Mouse (Mus musculus): Measurements from ENCODE around the gene Plbd1.
A peak's percentile ranks its signal among the peaks of the same experiment; 100 is the strongest.

The Plbd1 gene

DNA sequence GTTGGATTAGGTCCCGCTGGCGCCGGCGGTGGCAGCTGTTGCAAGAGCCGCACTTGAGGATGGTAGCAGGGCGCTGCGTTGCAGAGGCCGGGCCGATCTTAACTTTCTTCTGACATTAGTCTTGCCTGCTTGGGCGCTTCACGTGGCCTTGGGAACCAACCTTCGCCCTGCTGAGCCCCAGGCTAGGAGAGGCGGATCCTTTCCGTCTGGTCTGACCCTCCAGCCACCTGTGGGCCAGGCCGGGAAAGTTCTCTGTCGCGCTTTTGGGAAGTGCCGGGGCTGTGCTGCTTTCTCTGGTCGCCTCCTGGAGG lies at the start of gene Plbd1:
TSS of gene Plbd1 (minus strand) at position 223 of the 311 bp plus-strand sequence.
- DNase-seq, result peak; percentile 59 to 60

DNA sequence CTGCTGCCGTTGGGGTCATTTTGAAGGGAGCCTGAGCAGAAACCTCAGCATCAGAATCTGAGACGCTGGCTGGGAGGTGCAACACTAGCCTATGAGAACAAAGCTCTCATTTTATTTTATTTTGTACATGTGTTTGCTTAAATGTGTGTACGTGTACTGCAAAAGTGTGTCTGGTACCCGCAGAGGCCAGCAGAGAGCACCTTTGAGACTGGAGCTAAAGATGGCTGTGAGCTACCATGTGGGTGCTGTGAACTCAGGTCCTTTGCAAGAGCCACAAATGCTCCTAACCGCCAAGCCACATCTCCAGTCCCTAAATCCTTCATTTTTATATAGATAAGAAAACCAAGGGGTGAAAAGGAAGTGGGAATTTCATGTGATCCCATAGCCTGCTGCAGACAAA lies 48.7 kb upstream of the Plbd1 start:
- no peak for DNase-seq

DNA sequence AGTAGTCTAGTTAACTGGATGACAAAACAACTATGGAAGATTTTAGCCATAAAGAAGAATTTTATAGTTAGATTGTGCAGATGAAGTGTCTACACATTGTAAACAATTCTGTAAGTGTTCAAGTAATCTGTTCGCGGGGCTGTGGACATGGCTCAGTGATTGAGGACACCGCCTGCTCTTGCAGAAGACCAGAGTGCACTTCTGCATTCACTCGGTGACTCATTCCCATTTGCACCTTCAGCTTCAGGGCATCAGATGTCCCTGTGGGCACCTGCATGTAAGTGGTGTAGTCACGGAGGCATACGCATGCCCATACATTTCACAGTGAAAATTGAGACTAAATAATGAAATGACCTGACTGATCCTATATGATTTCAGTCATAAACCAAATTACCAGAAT lies 46.9 kb upstream of the Plbd1 start:
- DNase-seq, result peak; percentile 38 to 42

DNA sequence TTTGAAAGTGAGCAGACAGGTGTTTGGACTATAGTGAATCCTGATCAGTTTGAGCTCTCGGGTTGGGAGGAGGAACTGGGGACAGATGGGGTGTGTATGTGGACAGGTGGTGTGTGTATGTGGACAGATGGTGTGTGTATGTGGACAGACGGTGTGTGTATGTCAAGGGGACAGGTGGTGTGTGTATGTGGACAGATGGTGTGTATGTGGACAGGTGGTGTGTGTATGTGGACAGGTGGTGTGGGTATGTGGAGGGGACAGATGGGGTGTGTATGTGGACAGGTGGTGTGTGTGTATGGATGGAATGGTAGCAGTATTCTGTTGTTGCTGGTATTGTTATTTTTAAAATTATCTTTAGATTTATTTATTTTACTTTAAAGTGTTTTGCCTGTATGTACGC lies 40.1 kb upstream of the Plbd1 start:
- DNase-seq, result no peak

DNA sequence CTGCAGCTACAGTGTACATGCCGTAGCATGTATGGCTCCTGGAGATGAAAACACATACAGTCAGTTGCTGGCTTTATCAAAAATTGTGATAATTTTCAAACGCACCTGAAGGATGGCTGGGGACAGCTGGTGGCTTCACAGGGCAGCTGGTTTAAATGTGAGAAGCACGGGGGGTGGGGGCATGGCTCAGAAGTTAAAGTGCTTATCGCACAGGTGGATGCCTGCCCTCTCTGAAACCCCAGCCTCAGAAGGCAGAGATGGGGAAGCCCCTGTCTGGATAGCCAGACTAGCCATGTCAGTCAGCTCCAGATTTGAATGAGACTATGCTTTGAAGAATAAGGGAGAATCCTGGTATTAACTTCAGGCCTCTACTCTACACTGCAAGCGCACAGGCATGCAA lies 39.5 kb upstream of the Plbd1 start:
- DNase-seq, result no peak

DNA sequence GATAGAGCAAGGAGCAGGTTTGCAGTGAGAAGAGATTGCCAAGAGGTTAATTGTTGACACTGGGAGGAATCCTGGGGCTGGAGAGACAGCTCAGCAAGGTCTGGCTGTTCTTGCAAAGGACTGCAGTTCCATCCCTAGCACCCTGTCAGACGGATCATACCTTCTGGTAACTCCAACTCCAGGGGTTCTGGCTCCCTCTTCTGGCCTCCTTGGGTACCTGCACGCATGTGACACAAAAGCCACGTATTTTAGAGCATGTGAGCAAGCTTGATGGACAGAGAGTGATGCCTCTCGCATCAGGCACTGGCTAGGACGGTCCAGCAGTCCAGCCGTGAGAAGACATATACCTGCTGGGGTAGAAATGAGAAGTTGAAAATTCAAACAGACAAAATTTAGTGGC lies 29.6 kb upstream of the Plbd1 start:
- peak in 1 of 2 experiments; percentile 29 for DNase-seq

DNA sequence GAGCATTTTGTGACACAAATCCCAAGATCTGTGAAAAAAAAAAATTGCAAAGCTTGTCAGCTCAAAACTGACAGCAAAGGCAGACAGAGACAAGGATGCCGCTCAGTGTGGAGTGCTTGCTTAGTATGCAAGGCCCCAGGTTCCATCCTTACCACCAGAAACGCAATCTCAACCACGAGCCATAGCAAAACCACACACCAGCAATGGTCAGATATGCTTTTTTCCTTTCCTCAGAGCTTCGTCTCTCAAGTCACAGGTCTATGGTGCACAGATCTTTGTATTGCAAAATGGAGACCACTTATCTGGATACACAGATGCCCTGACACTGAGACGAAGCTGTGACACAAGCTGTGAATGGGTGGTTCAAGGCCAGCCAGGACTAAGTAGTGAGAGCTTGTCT lies 28.8 kb upstream of the Plbd1 start:
- peak in 1 of 2 experiments; percentile 22 for DNase-seq

DNA sequence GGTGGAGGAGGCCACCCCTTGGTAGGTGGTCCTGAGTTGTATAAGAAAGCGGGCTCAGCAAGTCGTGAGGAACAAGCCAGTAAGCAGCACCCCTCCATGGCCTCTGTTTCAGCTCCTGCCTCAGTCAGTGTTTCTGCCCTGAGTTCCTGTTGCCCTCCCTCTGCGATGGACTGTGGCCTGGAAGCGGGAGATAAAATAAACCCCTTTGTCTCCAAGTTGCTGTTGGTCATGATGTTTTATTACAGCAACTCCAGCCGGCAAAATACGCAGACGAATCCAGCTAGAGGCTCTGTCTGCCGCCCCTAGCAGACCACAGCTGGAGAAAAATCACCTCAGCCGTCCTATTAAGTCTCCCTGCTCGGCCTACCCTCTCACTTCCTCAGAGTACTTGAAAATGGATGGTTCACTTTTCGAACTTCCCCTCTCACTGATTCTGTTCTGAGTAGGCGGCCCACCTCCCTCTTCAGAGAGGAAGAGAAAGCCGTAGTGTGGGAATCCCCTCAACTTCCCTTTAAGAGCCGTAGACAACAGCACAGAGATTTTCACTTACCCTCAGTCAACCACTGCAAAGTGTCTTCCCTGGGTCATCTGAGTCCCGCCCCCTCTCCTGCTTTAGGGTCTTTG lies 28.2 kb upstream of the Plbd1 start:
- peak; percentile 78 to 86 for DNase-seq

DNA sequence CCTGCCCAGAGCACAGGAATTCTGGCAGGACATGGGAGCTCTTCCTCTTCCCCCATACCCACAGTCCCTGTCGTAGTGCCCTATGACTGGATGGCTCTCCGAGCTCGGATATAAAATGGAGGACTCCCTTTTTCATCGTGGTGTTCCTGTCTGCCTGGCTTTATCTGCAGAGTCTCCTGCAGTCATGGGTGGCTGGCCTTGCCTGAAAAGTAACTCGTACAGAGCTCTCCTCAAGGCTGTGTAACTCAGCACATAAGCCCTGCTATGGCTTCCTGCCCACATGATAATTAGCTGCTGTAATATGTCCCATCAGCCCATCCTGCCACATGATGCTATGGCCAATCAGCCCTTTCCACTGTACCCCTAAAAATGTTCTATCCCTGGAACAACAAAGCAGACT lies 23.7 kb upstream of the Plbd1 start:
- peak in 1 of 2 experiments; percentile 18 for DNase-seq

DNA sequence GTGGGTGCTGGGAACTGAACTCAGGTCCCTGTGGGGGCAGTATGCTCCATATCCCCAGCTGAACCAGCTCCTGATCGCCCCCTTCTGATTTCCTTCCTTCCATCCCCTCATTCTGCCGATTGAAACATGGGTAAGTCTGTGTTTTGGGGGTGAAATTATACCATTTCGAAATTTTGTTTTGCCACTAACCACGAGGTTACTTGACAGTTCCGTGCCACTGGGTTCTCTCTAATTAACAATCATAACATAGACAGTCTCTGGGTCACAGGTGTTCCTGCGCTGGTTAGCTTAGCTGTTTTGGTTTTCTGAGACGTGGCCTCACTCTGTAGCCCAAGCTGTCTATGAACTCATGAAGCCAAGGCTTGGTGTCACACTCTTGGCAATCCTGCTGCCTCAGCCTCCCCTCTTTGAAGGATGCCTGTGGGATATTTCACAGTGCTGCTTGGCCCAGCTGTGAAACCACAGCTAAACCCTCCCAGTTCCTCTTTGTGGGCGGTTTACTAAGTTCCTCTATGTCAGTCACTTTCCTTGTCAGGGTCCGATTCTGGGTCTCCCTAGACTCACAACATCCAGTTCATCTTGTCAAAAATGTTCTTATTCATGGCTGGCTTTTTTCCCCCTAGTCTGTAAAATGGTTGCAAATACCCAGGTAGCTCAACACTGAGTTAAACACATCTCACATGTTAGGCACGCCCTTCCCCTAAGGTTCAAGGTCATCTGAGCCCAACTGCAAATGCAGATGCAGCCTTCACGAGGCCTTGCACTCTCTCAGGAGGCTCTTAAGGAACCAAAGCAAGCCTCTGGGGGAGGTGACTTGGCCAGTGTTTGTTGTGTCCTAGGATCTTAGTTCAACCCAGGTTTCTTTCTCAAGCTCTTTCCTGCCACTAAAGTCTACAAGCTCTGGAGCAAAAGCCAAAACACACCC lies 21.9 kb upstream of the Plbd1 start:
- DNase-seq, result peak; percentile 82

DNA sequence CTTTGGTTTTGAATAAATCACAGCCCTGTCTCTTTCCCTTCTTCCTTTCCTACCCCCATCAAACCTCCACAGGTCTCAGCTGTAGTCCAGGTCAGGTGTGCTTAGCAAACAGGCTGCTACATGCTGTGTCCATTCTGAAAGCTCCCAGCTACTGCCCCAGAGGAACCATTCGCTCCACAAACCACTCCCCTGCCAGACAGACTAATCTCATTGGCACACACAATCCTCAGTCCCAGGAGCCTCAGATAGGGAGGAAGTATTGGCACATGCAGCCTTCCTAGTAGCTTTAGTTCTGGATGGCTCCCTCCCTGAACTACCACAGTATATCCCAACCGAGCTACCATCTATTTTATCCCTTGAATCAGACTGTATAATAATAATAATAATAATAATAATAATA lies 17.7 kb upstream of the Plbd1 start:
- no peak for DNase-seq

DNA sequence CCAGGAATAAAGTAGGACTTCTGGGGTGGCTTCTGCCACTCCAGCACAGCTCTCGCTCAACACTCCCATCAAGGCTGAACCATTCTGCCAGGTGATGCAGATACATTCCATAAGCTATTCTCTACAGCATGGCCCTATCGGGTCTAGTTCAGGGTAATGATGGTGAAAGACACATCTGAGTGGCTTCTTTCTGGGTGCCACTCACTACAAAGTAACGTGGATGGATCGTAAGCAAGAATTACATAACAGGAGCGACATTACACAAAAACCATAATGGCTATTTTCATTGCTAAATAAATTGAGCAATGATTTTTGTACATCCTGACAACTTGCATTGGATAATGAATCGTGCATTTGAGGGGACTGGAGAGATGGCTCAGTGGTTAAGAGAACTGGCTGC lies 13.2 kb upstream of the Plbd1 start:
- no peak for DNase-seq

DNA sequence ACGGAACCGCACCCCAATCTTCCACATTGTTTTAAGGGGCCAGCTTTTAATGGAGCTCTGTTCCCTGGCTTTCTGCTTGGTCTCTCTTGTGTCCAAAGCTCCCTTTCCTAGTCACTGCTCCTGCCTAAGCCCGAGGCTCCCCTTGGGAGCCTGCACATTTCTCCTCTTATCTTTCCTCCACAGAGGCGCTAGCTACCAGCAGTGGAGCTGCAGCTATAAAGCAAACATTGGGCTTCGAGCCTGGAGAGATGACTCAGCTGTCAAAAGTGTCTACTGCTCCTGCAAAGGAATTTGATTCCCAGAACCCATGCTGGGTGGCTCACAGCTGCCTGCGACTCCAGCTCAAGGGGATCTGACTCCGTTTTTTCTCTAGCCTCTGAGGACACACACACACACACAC lies 10.7 kb upstream of the Plbd1 start:
- DNase-seq, result no peak

DNA sequence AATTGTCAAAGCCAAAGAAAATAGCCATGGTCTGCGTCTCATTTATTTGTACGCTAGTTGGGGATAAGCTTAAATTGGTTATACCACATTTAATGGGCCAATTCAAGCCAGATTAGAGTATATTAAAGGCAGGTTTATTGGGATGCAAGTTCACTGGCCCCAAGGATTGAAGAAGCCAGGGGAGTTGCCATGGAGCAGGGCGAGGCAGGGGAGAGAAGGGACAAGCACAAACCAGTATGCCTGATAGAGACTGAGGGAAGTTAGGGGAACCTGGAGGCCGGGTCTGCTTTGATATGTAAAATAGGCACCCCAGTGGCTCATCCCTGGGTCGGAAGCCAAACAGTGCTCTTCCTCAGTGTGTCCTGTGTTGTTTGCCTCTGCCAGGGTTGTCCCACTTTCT lies 7.5 kb upstream of the Plbd1 start:
- DNase-seq, result no peak

DNA sequence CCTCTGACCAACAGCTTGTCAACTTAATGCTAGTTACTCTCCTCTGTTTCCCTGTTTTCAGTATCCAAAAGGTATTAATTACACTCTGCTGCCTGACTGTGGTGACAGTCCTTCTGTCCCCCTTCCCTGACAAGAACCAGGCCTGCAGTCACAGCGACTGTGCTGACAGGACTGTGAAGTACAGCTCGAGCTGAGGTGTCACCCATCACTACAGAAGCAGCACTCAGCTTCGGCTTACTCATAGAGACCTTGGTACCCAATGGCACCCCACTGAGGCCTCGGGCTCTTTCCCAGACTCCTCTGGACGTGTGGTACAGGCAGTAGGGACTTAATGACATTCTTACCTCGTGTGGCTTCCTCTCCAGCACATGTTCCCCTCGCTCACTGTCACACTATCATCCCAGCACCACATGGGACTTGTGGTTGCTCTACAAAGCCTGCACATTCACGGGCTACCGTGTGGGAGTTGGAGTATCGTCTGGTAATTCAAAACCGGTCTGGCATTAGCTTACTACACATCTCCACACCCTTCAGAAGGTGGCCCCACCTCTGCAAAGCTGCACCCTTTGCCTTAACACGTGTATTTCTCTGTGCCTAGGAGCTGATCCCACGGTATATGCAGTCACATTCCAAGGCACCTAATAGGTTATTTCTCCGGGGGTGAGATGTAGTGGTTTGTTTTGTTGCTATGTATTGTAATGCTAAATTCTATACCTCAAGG lies 6.7 kb upstream of the Plbd1 start:
- DNase-seq, result no peak

DNA sequence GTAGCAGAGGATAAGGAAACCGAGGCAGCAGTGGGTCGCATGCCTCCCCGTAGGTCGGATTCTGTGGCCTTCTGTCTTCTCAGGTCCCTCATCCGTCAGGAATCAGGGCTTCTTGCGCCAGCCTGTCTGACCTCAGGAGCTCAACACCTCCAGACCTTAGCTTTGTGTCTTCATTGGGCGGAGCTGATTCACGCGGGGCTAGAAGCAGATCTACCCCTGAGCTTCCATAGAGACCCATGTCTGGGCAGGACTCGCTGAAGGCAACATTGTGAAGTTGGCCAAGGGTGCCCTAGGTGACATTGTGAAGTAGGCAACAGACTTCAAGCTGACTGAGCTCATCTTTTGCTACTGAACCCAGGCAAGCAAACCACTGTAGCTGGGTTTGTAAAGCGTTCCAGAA lies 335 bp upstream of the Plbd1 start:
- no peak for DNase-seq

DNA sequence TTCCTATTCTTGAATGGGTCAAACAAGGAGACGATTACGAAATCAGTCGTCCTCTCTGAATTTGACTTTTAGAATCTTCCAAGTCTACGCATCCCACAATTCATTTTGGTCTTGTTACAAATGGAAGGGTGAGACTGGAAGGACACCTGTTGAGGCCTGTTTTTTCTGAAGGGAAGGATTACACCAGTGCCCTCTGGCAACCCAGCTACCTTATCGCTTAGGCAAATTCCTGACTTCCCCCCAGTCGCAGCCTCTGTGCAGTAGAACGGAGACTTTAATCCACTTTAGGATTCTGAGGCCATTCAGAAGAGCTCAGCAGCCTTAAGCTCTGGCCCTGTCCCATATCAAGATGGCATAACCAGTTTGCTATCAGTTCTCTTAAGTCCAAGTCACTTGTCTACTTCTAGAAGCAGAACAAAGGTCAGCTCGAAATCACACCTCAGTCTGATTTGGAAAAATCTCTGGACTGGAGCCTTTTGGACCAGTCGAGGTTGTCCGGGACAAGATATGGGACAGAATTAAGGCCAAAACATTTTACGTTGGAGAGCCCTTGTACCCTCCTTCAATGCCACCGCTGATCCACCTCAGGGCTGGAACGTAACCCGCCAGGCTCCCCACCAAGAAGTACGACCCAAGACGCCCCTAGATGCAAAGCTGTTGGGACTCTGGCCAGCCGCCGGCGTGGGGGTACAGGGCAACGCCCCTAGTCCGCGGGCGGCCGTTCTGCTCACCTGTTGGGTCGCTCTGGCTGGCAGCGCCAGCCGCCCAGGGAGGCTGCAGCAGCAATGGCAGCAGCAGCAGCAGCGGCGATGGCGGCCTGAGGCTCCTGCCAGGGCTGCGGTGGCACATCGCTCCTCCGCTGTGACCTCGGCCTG lies 660 bp downstream of the Plbd1 start:
- no peak for DNase-seq

DNA sequence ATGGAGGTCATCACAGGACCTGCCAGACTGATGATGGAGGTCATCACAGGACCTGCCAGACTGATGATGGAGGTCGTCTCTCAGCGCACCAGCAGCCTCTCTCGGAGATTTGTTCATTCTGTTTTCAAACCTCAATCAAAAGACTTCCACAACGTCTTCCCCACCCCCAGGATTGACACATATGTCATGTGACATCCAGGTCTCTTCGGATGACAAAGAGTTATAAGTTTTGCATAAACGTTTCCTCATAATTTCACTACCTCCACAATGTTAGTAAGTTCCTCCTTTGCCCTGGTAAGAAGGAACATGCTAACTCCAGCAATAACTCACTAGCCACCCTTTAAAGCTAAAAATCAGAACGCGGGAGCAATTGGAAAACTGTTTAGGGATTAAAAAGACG lies 2.5 kb downstream of the Plbd1 start:
- peak; percentile 72 to 82 for DNase-seq

DNA sequence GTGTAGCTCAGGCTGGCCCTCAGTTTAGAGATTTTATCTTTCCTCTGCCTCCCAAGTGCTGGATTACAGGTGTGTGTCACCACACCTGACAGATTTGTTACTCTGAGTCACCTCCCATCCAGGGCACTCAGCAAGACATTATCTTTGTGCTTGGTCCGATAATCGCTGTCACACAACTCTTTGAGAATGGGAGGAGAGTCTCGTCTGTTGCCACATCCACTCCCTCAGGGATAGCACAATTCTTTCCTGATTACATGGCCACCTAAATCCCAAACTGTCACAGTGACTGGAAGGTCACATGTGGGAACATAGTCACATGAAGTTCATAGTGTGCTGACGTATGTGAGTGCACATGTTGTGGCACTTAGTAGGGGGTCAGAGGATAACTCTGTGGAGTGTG lies 3.4 kb downstream of the Plbd1 start:
- DNase-seq, result no peak

DNA sequence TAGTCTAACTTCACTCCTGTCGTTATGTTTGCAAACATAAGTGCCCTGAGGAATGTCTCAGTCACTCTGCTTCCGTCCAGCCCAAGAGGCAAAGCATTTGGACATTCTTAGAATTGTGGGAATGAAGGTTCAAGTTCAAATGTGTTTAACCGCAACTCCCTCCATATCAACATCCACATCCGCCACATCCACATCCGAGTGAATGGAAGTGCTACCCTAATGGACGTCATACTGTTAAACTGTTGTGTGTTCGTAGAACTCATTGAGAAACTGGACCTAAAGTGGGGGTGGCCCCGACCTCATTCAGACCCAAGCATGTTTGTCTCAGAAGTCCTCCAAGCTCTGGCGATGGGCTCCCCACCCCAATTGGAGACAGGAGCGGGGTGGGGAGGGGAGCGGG lies 5.9 kb downstream of the Plbd1 start:
- DNase-seq, result no peak

DNA sequence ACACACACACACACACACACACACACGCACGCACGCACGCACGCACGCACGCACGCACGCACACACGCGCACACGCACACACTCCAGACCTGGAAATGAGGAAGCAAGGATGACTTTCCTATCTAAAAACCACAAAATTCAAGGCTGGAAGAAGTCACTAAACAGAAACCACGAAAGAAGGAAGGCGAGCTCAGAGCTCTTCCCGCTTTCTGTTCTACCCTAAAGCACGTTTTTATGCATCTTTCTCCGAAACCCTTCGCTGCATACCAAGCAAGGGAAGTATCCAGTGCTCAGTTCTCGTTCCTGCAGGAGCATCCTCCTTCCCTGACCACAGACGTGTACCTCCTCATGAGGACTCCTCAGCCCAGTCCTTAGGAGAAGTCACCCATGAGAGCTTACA lies 7.3 kb downstream of the Plbd1 start:
- no peak for DNase-seq

DNA sequence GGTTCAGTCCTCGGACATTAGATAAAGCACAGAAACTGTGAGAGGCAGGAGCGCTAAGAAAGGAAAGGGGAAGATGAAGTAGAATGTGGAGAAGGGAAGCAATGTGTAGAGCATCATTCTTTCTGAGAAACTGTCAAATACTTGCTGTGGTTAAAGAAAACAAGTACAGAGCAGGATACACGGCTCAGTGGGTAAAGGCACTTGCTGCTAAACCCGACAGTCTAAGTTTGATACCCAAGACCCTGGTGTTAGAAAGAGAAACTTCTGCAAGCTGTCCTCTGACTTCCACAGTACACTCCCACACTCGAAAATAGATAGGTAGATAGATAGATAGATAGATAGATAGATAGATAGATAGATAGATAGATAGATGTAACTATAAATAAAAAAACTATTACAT lies 8.4 kb downstream of the Plbd1 start:
- DNase-seq, result peak; percentile 63 to 72

DNA sequence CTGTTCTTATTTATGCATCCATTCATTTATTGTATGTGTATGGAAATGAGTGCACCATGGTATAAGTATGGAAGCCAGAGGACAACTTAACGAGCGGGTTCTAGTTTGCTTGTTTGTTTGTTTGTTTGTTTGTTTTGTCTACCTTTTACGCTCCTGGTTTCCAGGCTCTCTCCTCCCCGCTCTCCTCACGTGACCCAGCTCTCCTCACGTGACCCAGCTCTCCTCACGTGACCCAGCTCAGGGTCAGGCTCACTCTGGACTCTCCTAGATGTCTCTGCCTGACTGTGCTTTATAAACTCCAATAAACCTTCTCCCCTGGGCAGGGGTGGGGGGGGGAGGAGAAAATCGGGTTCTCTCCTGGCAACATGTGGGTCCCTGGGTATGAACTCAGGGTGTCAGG lies 11.1 kb downstream of the Plbd1 start:
- DNase-seq, result no peak

All from B cell, adult 2 months (primary cell).